Mouse (Mus musculus) CH12.LX (cell line): ENCODE measurements around the gene Il4i1. TPM values are rescaled to one million over a fixed set of nuclear protein-coding genes. Genes with fewer than 3 reads are reported as not detected.

ENCODE experiments used
- DNase-seq: peaks from one replicate; pipeline ENCODE4 v3.0.0-alpha.2; 2013; ENCODE audit errors: extremely low read depth
- H3K27ac ChIP-seq: 2 replicates; pipeline ENCODE4 v1.5.1; 2012; ENCODE audit warnings: low read depth, mild to moderate bottlenecking, control low read depth, moderate library complexity; ENCODE audit not compliant: insufficient read depth
- H3K27me3 ChIP-seq: replicated peaks from 2 replicates; pipeline ENCODE3; 2012; ENCODE audit warnings: inconsistent platforms
- H3K36me3 ChIP-seq, 2 experiments: replicated peaks in 1 of 2; 2 replicates each; pipeline versions ENCODE3 to v1.6.1; 2012; ENCODE audit warnings: inconsistent platforms in 1 of 2, low read length in 1 of 2, mild to moderate bottlenecking in 1 of 2, mixed read lengths in 1 of 2, moderate library complexity in 1 of 2; ENCODE audit not compliant: control insufficient read depth in 1 of 2, insufficient read depth in 1 of 2
- H3K4me1 ChIP-seq, 2 experiments: 2 replicates each; pipeline ENCODE4 v1.6.1; 2012; ENCODE audit warnings: inconsistent platforms in 1 of 2, moderate library complexity in 1 of 2; ENCODE audit not compliant: insufficient read depth in 2 of 2, control insufficient read depth in 1 of 2
- H3K4me2 ChIP-seq: 2 replicates; pipeline ENCODE4 v1.6.1; 2012; ENCODE audit warnings: low read depth, mild to moderate bottlenecking, control low read depth; ENCODE audit not compliant: poor library complexity, insufficient read depth, severe bottlenecking
- H3K4me3 ChIP-seq, 3 experiments: fragments of 150-350 bp in 1 of 3; sonication (generic) in 1 of 3; replicated peaks in 1 of 3; 2 replicates each; pipeline versions ENCODE3 to v1.5.1; 2011 to 2012; ENCODE audit warnings: low read depth in 2 of 3, low read length in 2 of 3, mild to moderate bottlenecking in 2 of 3, moderate library complexity in 2 of 3, control low read depth in 1 of 3, improper control_type of control experiment in 1 of 3, inconsistent platforms in 1 of 3, mixed read lengths in 1 of 3; ENCODE audit not compliant: poor library complexity in 1 of 3
- H3K79me2 ChIP-seq: replicated peaks from 2 replicates; pipeline ENCODE4 v1.6.1; 2012; ENCODE audit warnings: mild to moderate bottlenecking, moderate library complexity; ENCODE audit not compliant: control insufficient read depth, poor library complexity, insufficient read depth, severe bottlenecking; ENCODE audit errors: extremely low read depth
- H3K9ac ChIP-seq: 2 replicates; pipeline ENCODE4 v1.6.1; 2012; ENCODE audit warnings: low read depth, mild to moderate bottlenecking, control low read depth, moderate library complexity; ENCODE audit not compliant: insufficient read depth
- H3K9me3 ChIP-seq: replicated peaks from 2 replicates; pipeline ENCODE3; 2012; ENCODE audit warnings: low read length, inconsistent platforms, mixed read lengths
- CTCF ChIP-seq, 2 experiments: IDR thresholded peaks in 1 of 2; conservative IDR thresholded peaks in 1 of 2; 2 replicates each; pipeline ENCODE4 v1.5.1; 2011 to 2012; ENCODE audit warnings: low read depth in 2 of 2, low read length in 2 of 2, improper control_type of control experiment in 1 of 2, inconsistent platforms in 1 of 2, mild to moderate bottlenecking in 1 of 2, moderate library complexity in 1 of 2
- ELF1 ChIP-seq: IDR thresholded peaks from 2 replicates; pipeline ENCODE4 v1.6.1; 2014; ENCODE audit warnings: low read depth, mild to moderate bottlenecking, inconsistent platforms, low read length, improper control_type of control experiment
- EP300 ChIP-seq: IDR thresholded peaks from 2 replicates; pipeline ENCODE4 v1.6.1; 2011; ENCODE audit warnings: low read length, improper control_type of control experiment
- GABPA ChIP-seq: IDR thresholded peaks from 2 replicates; pipeline ENCODE4 v1.6.1; 2012; ENCODE audit warnings: low read depth, low read length, improper control_type of control experiment, inconsistent platforms; ENCODE audit not compliant: insufficient replicate concordance
- IRF4 ChIP-seq: IDR thresholded peaks from 2 replicates; pipeline ENCODE4 v1.6.1; 2014; ENCODE audit warnings: low read depth, mild to moderate bottlenecking, inconsistent platforms, low read length, improper control_type of control experiment
- JUN ChIP-seq: IDR thresholded peaks from 2 replicates; pipeline ENCODE4 v1.6.1; 2011; ENCODE audit warnings: low read depth, mild to moderate bottlenecking, low read length, improper control_type of control experiment, moderate library complexity; ENCODE audit not compliant: insufficient read depth
- JUND ChIP-seq: conservative IDR thresholded peaks from 2 replicates; pipeline ENCODE4 v1.6.1; 2011; ENCODE audit warnings: low read depth, low read length, improper control_type of control experiment
- KAT2A ChIP-seq: IDR thresholded peaks from 2 replicates; pipeline ENCODE4 v1.6.1; 2012; ENCODE audit warnings: low read length, improper control_type of control experiment, inconsistent platforms; ENCODE audit not compliant: insufficient replicate concordance
- MYC ChIP-seq: IDR thresholded peaks from 2 replicates; pipeline ENCODE4 v1.6.1; 2011; ENCODE audit warnings: low read depth, mild to moderate bottlenecking, improper control_type of control experiment, low read length
- NRF1 ChIP-seq: IDR thresholded peaks from 2 replicates; pipeline ENCODE4 v1.6.1; 2014; ENCODE audit warnings: low read depth, mild to moderate bottlenecking, inconsistent platforms, low read length, improper control_type of control experiment, moderate library complexity
- POLR2AphosphoS2 ChIP-seq: IDR thresholded peaks from 2 replicates; pipeline ENCODE4 v1.6.1; 2011; ENCODE audit warnings: low read depth, low read length, improper control_type of control experiment
- RAD21 ChIP-seq: IDR thresholded peaks from 2 replicates; pipeline ENCODE4 v1.6.1; 2011; ENCODE audit warnings: low read depth, mild to moderate bottlenecking, low read length, improper control_type of control experiment, moderate library complexity
- SIN3A ChIP-seq: IDR thresholded peaks from 2 replicates; pipeline ENCODE4 v1.6.1; 2012; ENCODE audit warnings: low read length, improper control_type of control experiment, inconsistent platforms
- TBP ChIP-seq: conservative IDR thresholded peaks from 2 replicates; pipeline ENCODE4 v1.6.1; 2011; ENCODE audit warnings: low read depth, low read length, improper control_type of control experiment
- UBTF ChIP-seq: IDR thresholded peaks from 2 replicates; pipeline ENCODE4 v1.6.1; 2012; ENCODE audit warnings: low read depth, mild to moderate bottlenecking, inconsistent platforms, low read length, improper control_type of control experiment, moderate library complexity
- USF2 ChIP-seq: conservative IDR thresholded peaks from 2 replicates; pipeline ENCODE4 v1.6.1; 2011; ENCODE audit warnings: low read depth, low read length, improper control_type of control experiment
- ZMIZ1 ChIP-seq: IDR thresholded peaks from 2 replicates; pipeline ENCODE4 v1.6.1; 2012; ENCODE audit warnings: low read depth, mild to moderate bottlenecking, inconsistent platforms, low read length, improper control_type of control experiment
- ZNF384 ChIP-seq: IDR thresholded peaks from 2 replicates; pipeline ENCODE4 v1.6.1; 2012; ENCODE audit warnings: low read depth, low read length, improper control_type of control experiment, inconsistent platforms
- dilution Hi-C: fragments of 300-500 bp; cut with MboI; formaldehyde crosslinking; loops from 2 replicates; pipeline ENCODE4 v1.14.3; 2020; ENCODE audit warnings: low sequenced_read_pairs; ENCODE audit not compliant: extremely low pct_unique_long_range_greater_than_20kb, extremely low pct_ligation_motif_present
- in situ Hi-C: fragments of 300-500 bp; cut with MboI; formaldehyde crosslinking; loops from 3 replicates; pipeline ENCODE4 v1.14.3; 2019; ENCODE audit warnings: low sequenced_read_pairs, low pct_ligation_motif_present, low pct_unique_long_range_greater_than_20kb, mixed read lengths
- polyA plus RNA-seq: library from polyadenylated mRNA; unstranded; fragments of >175 nt; gene quantifications from 2 replicates; pipeline ENCODE4 v1.2.1, GENCODE M21; 2012; ENCODE audit warnings: low read depth; ENCODE audit not compliant: insufficient read length
- total RNA-seq, 2 experiments: library from RNA; depleted of rRNA; stranded (reverse); fragments of 300-350 nt in 1 of 2; fragments of >200 nt in 1 of 2; gene quantifications; 2 replicates each; pipeline ENCODE4 v1.2.3; 2012 to 2014

Gene Il4i1
- total and polyA plus RNA-seq, 3 experiments = 17.6 to 57.5 (median 49.2) TPM

DNA sequence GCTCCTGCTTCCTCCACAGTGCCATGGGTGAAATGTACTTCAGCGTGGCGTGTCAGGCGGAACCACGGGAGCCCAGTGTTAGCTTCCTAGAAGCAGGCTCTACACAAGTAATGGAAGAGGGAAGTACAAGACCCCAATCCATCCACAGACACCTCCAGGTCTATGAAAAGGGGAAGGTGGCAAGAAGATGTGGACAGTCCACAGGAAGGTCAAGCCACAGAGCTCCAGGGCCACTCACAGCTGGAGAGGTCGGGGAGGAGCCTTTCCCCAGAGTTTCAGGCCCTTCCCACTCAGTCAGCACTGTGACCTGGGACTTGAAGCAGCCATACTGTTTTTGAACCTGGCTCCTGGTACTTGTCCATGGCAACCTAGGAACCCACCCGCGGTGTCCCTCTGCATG is 70.8 kb downstream of the Il4i1 start:
- peaks cover 46 to 83% of the 10 kb centered on the region in 2 experiments for H3K36me3 ChIP-seq
- H3K79me2 ChIP-seq = peaks cover 13% of the 10 kb centered on the region
- H3K4me3 ChIP-seq = no peak overlapping the region
- DNase-seq = no peak
- TF ChIP-seq CTCF (conservative IDR thresholded peaks at IDR 0.05 in 1 of 2, IDR thresholded peaks at IDR 0.05 in 1 of 2; ENCODE audit: low read depth in 2 of 2, low read length in 2 of 2) = no peak
- no peak for TF ChIP-seq SIN3A
- no peak for TF ChIP-seq JUND
- no peak for TF ChIP-seq IRF4
- H3K4me2 ChIP-seq = no peak overlapping the region
- H3K27me3 ChIP-seq = no peaks in the 10 kb centered on the region
- H3K9ac ChIP-seq = no peak overlapping the region
- no peak overlapping the region for H3K27ac ChIP-seq
- H3K9me3 ChIP-seq = no peaks in the 10 kb centered on the region
- peaks cover 10 to 14% of the 10 kb centered on the region in 2 experiments for H3K4me1 ChIP-seq
- dilution Hi-C loops (no loop called here), in situ Hi-C loops (no loop called here)

- H3K4me1 ChIP-seq = peaks cover 10 to 14% of the 10 kb centered on the region in 2 experiments
- TF ChIP-seq ZNF384 (no peak), KAT2A (no peak), MYC (no peak), EP300 (no peak), TBP (no peak), POLR2AphosphoS2 (no peak), NRF1 (no peak), USF2 (no peak), JUN (no peak), SIN3A (no peak), ZMIZ1 (no peak), ELF1 (no peak), RAD21 (no peak), UBTF (no peak), GABPA (no peak)
- no peaks in the 10 kb centered on the region for H3K27me3 ChIP-seq
- in situ Hi-C loops (no loop called here), dilution Hi-C loops (no loop called here)
- peaks cover 14% of the 10 kb centered on the region for H3K79me2 ChIP-seq
- H3K4me2 ChIP-seq = no peak overlapping the region
- no peak for DNase-seq
- H3K9ac ChIP-seq = no peak overlapping the region
- H3K4me3 ChIP-seq = no peak overlapping the region
- H3K36me3 ChIP-seq = peaks cover 36 to 68% of the 10 kb centered on the region in 2 experiments
- no peaks in the 10 kb centered on the region for H3K9me3 ChIP-seq
- no peak overlapping the region for H3K27ac ChIP-seq
Observed at GRCm38 (mm10) chr7:44888256-44889105, 72.3 kb downstream of the Il4i1 start.
